Mouse (Mus musculus): ENCODE results near the gene Kdm2b. TPM values are rescaled to one million over a fixed set of nuclear protein-coding genes. Genes with fewer than 3 reads are reported as not detected.

The Kdm2b gene
- polyA plus RNA-seq (2014; fragmentation: Illumina TruSeq; extraction: RNeasy Lipid Tissue Mini Kit (QIAGEN cat#74804); ENCODE audit: low replicate concordance), result 14.6 TPM

DNA sequence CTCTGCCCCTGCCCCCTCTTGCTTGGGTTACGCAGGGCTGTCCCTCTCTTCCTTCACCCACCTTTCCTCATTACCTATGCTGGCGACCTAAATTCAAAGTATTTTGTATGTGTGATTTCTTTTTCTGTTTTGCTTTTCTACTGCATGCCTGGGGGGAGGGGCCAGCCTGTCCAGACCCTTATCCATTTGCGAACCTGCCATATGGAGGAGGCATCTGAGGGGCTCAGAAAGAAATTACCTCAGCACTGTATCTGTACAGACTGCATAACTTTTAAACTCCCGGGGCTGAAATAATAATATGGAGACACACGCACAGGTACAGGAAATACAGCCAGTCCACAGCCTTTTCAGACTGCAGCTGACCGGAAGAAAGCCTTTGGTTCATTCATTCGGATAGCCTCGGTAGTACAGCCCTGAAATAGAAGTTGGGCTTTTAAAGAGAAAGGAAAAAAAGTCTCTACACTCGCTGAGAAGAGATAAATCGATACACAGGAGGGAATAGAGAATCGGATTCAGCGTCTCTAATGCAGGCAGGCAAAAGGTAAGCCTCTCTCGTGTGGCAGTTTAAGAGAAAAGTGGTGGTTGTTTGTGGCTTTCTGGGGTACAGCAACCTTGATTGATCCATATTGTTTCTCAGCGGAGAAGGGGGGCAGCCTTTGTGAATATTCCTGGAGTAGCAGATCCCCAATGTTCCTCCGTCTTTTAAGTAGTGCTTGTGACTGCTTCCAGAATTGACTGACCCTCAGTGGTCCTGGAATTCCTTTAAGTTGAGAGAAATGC is at the start of gene Kdm2b:
Kdm2b (minus strand) TSS at position 273 of the 780 bp plus-strand sequence.

DNA sequence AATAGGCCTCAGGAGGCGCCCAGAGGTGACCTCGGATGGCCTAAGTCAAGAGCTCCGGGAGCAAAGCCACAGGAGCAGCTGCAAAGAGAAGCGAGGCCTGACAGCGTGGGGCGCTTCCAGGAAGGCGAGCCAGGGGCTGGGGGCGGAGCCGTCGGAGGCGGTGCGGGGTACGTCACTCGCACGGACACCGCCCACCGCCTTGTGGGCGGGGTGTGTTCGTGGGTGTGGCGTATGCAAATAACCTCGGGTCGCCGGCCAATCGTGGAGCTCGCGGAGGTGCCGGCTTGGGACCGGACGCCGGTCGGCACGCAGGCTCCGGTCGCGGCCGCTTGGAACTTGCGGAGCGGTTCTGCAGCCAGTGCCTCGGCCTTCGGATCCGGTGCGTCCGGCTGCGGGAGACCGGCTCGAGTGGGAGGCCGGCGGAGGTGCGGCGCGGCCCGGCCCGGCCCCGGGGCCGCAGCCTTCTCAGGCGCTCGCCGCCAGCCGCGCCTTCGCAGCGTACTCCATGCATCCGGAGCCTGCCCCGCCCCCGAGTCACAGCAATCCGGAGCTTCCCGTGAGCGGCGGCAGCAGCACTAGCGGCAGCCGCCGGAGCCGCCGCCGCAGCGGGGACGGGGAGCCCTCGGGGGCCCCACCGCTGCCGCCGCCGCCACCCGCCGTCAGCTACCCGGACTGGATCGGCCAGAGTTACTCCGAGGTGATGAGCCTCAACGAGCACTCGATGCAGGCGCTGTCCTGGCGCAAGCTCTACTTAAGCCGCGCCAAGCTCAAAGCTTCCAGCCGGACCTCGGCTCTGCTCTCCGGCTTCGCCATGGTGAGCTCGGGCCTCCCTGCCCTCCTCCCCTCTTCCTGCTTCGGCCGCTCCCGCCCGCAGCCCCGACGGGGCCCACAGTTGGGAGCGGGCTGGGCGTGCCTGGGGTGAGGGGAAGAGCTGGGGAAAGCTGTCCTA is 25.4 kb upstream of the Kdm2b start, which contains the start of gene Orai1:
Orai1 (plus strand) TSS at position 322 of the 949 bp plus-strand sequence.

DNA sequence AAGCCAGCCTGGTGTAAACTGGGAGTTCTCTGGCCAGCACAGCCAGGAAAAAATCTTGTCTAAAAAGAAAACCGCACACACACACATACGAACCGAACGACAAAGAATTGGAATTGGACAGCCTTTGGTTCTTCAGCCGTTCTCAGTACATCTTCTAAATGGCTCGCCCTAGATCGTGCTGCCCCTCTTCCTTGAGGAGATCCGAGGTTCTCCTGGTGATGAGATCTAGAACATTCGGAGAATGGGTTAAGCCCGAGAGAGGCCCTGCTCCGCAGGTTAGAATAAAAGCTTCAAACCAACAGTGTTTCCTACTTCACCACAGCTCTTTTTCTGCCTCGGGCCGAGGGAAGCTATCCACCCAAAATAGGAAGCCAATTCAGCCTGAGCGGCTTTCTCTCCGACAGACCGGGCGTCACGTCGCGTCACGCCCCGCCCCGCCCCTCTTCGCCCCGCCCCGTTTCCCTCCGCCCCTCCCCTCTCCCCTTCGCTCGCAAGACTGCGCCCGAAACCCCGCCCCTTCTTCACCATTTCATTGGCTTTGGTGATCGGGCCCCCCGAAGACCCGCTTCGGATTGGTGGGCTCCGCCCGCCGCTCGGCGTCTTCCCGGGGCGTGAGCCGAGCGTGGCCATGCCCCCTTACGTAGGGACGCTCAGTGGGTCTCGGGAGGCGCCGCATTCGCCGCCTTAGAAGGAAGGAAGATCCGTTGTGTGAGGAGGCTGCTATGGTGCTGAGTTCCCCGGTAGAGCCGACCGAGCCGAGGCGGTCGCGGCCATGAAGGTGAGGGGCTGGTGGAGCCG is 139.9 kb downstream of the Kdm2b start, which contains the start of gene Rnf34:
Rnf34 (plus strand) TSS at position 528 of the 798 bp plus-strand sequence.

DNA sequence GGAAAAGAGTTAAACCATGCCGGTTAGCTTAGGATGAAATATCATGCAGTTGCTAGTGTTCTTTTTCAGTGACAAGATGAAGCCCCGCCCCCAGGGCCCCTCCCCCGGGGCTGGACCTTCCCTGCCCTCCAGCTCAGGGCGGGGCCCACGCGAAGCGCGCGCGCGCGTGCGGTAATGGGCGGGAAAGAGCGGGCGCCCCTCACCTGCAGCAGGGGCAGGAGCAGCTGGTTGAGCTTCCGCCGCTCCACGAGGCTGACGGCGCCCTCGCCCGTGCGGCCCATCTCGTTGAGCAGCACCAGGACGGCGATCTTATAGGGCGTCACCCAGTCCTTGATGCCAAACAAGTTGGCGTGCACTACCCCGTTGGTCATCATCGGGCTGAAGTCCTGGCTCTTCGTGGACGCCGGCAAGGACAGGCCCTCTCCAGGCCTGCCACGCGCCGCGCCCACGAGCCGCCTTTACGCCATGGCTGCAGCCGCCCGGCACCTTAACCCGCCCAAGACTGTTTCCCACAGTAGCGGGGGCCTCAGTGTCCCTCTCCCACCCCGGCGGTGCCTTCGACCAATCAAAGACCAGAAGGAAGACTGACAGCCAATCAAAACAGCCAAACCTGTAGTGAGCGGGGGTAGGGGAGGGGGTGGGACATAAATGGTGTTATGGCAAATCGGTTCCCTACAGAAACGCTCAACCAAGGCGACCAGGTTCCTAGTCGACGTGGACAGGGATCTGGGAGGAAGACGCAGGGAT is 168.7 kb downstream of the Kdm2b start, which contains the start of gene Anapc5:
Anapc5 (minus strand) TSS at position 563 of the 747 bp plus-strand sequence.

Other genes with a start within 250 kb of the Kdm2b start
- 3.0 TPM for gene Camkk2, start 210.4 kb downstream of the Kdm2b start, polyA plus RNA-seq (2014; fragmentation: Illumina TruSeq; extraction: RNeasy Lipid Tissue Mini Kit (QIAGEN cat#74804); ENCODE audit: low replicate concordance)
- 97.0 TPM for gene Anapc5, start 168.5 kb downstream of the Kdm2b start, polyA plus RNA-seq (2014; fragmentation: Illumina TruSeq; extraction: RNeasy Lipid Tissue Mini Kit (QIAGEN cat#74804); ENCODE audit: low replicate concordance)
- gene Rnf34, start 139.8 kb downstream of the Kdm2b start, polyA plus RNA-seq (2014; fragmentation: Illumina TruSeq; extraction: RNeasy Lipid Tissue Mini Kit (QIAGEN cat#74804); ENCODE audit: low replicate concordance), result 7.6 TPM
- 2.3 TPM for gene Orai1, start 25.3 kb upstream of the Kdm2b start, polyA plus RNA-seq (2014; fragmentation: Illumina TruSeq; extraction: RNeasy Lipid Tissue Mini Kit (QIAGEN cat#74804); ENCODE audit: low replicate concordance)
- gene Morn3, start 57.2 kb upstream of the Kdm2b start, polyA plus RNA-seq (2014; fragmentation: Illumina TruSeq; extraction: RNeasy Lipid Tissue Mini Kit (QIAGEN cat#74804); ENCODE audit: low replicate concordance), result not detected
- gene Tmem120b, start 78.6 kb upstream of the Kdm2b start, polyA plus RNA-seq (2014; fragmentation: Illumina TruSeq; extraction: RNeasy Lipid Tissue Mini Kit (QIAGEN cat#74804); ENCODE audit: low replicate concordance), result not detected
- gene Rhof, start 142.9 kb upstream of the Kdm2b start, polyA plus RNA-seq (2014; fragmentation: Illumina TruSeq; extraction: RNeasy Lipid Tissue Mini Kit (QIAGEN cat#74804); ENCODE audit: low replicate concordance), result 0.26 TPM
- gene Setd1b, start 152.4 kb upstream of the Kdm2b start, polyA plus RNA-seq (2014; fragmentation: Illumina TruSeq; extraction: RNeasy Lipid Tissue Mini Kit (QIAGEN cat#74804); ENCODE audit: low replicate concordance), result 4.3 TPM
- gene Psmd9, start 179.6 kb upstream of the Kdm2b start, polyA plus RNA-seq (2014; fragmentation: Illumina TruSeq; extraction: RNeasy Lipid Tissue Mini Kit (QIAGEN cat#74804); ENCODE audit: low replicate concordance), result 3.3 TPM
- gene Hpd, start 192.9 kb upstream of the Kdm2b start, polyA plus RNA-seq (2014; fragmentation: Illumina TruSeq; extraction: RNeasy Lipid Tissue Mini Kit (QIAGEN cat#74804); ENCODE audit: low replicate concordance), result 1.7 TPM